Mouse (Mus musculus) neural tube, embryonic 11.5 days (tissue): ENCODE data around the gene Pnpla3. TPM values are rescaled to one million over a fixed set of nuclear protein-coding genes. Genes with fewer than 3 reads are reported as not detected.

Experiments
- ATAC-seq: fragments of 200-750 bp; cut with Nextera tagmentation; 2 replicates; pipeline ENCODE4 v1.8.0; 2017; ENCODE audit warnings: moderate number of reproducible peaks, mild to moderate bottlenecking, moderate TSS enrichment, moderate library complexity; ENCODE audit not compliant: insufficient read depth, low FRiP score, low TSS enrichment
- DNase-seq: peaks from one replicate; pipeline ENCODE4 v3.0.0-alpha.2; 2015; ENCODE audit warnings: low spot score
- H3K27ac ChIP-seq: fragments of 300-500 bp; sonication (generic); 2 replicates; pipeline ENCODE4 v1.5.1; 2014; ENCODE audit warnings: low read depth, mild to moderate bottlenecking, low read length
- H3K27me3 ChIP-seq: fragments of 300-500 bp; sonication (generic); 2 replicates; pipeline ENCODE4 v1.6.1; 2014; ENCODE audit warnings: mild to moderate bottlenecking, low read length, mixed read lengths; ENCODE audit not compliant: control insufficient read depth, insufficient read depth
- H3K36me3 ChIP-seq: fragments of 300-500 bp; sonication (generic); 2 replicates; pipeline ENCODE4 v1.6.1; 2014; ENCODE audit warnings: mild to moderate bottlenecking, low read length, moderate library complexity, mixed read lengths; ENCODE audit not compliant: control insufficient read depth, insufficient read depth
- H3K4me1 ChIP-seq: fragments of 300-500 bp; sonication (generic); 2 replicates; pipeline ENCODE4 v1.6.1; 2014; ENCODE audit warnings: low read length, mixed read lengths; ENCODE audit not compliant: control insufficient read depth, insufficient read depth
- H3K4me2 ChIP-seq: fragments of 300-500 bp; sonication (generic); 2 replicates; pipeline ENCODE4 v1.6.1; 2014; ENCODE audit warnings: low read depth, mild to moderate bottlenecking, moderate library complexity
- H3K4me3 ChIP-seq: fragments of 300-500 bp; sonication (generic); 2 replicates; pipeline ENCODE4 v1.5.1; 2014; ENCODE audit warnings: low read depth, low read length
- H3K9ac ChIP-seq: fragments of 300-500 bp; sonication (generic); 2 replicates; pipeline ENCODE4 v1.6.1; 2014; ENCODE audit warnings: mild to moderate bottlenecking, low read length
- H3K9me3 ChIP-seq: fragments of 300-500 bp; sonication (generic); 2 replicates; pipeline ENCODE4 v1.6.1; 2016; ENCODE audit warnings: low read length; ENCODE audit not compliant: control insufficient read depth
- whole genome bisulfite sequencing: fragments of 180-500 bp; shearing (Covaris S2); extraction: QIAGEN DNeasy Blood & Tissue Kit; methylation state at CpG from one replicate; pipeline ENCODE4 v1.1.7; 2014; 5-methylcytosine and 5-hydroxymethylcytosine counted together
- microRNA-seq: library from miRNA; unstranded; fragments of <30 nt; microRNA quantifications from one replicate; pipeline ENCODE4, GENCODE M21; 2016
- polyA plus RNA-seq: library from polyadenylated mRNA; unstranded; fragments of >200 nt; fragmentation: Nextera tagmentation; extraction: Ambion mirVana; gene quantifications from 2 replicates; pipeline ENCODE4 v1.2.1, GENCODE M21; 2014

Gene Pnpla3
- polyA plus RNA-seq, 1 experiment from 2014 or later, result 0.29 TPM

GRCm38 (mm10) chr15:84231721-84232561 lies 64.3 kb downstream of the Pnpla3 start, which contains the start of gene Parvb:
Gene Parvb, plus strand, starts transcription at chr15:84232043.
- Histone ChIP-seq H3K4me1 (peaks cover 18% of the 10 kb centered on the region), H3K4me3 (peak within 1 kb of the TSS; percentile 46), H3K27ac (peak within 1 kb of the TSS; percentile 60), H3K27me3 (no peaks in the 10 kb centered on the region), H3K4me2 (peak within 1 kb of the TSS; percentile 96), H3K9me3 (no peaks in the 10 kb centered on the region), H3K36me3 (no peaks in the 10 kb centered on the region), H3K9ac (peak within 1 kb of the TSS; percentile 69)
- DNase-seq, result peak; percentile 63
- ATAC-seq, result peak; percentile 36; the same call in 1 of the 2 replicates
- under 1% methylated on average over 52 of the region's 53 CpGs for WGBS

- Histone ChIP-seq H3K4me2 (peak overlapping the region; percentile 96), H3K27me3 (no peaks in the 10 kb centered on the region), H3K4me3 (peak overlapping the region; percentile 46), H3K4me1 (peaks cover 15% of the 10 kb centered on the region), H3K9me3 (no peaks in the 10 kb centered on the region), H3K36me3 (no peaks in the 10 kb centered on the region), H3K27ac (no peak overlapping the region), H3K9ac (peak overlapping the region; percentile 69)
- WGBS, result 14% methylated on average over 7 of the region's 8 CpGs
- ATAC-seq (no peak), DNase-seq (no peak)
These were observed 65.0 kb downstream of the Pnpla3 start for GRCm38 (mm10) chr15:84232609-84233008.

- Histone ChIP-seq H3K27me3 (no peaks in the 10 kb centered on the region), H3K4me1 (peaks cover 28% of the 10 kb centered on the region), H3K36me3 (no peaks in the 10 kb centered on the region), H3K4me2 (no peak overlapping the region), H3K4me3 (no peak overlapping the region), H3K9me3 (no peaks in the 10 kb centered on the region), H3K27ac (no peak overlapping the region), H3K9ac (no peak overlapping the region)
- ATAC-seq (no peak), DNase-seq (no peak)
- 86% methylated on average over 7 of the region's 7 CpGs for WGBS
These were observed 67.4 kb downstream of the Pnpla3 start for GRCm38 (mm10) chr15:84234794-84235581.

GRCm38 (mm10) chr15:84235646-84236045 lies 68.0 kb downstream of the Pnpla3 start:
- no peaks in the 10 kb centered on the region for H3K9me3 ChIP-seq
- peaks cover 28% of the 10 kb centered on the region for H3K4me1 ChIP-seq
- ATAC-seq (no peak), DNase-seq (no peak)
- H3K36me3 ChIP-seq, result no peaks in the 10 kb centered on the region
- H3K27ac ChIP-seq, result no peak overlapping the region
- H3K4me3 ChIP-seq, result no peak overlapping the region
- WGBS, result 50% methylated on average over 7 of the region's 7 CpGs
- H3K9ac ChIP-seq, result no peak overlapping the region
- H3K4me2 ChIP-seq, result no peak overlapping the region
- no peaks in the 10 kb centered on the region for H3K27me3 ChIP-seq

Small RNAs within 50 kb of the gene (microRNA-seq; reads per million reads assigned to microRNA genes)
- not detected for gene Mir6392

Other genes starting within 250 kb of the Pnpla3 start
- 0.35 and 0.41 TPM in 2 replicates for gene Efcab6, start 102.5 kb upstream of the Pnpla3 start, polyA plus RNA-seq
- 16.0 and 18.1 TPM in 2 replicates for gene Sult4a1, start 62.1 kb upstream of the Pnpla3 start, polyA plus RNA-seq
- not detected in 2 replicates for gene Pnpla5, start 44.7 kb upstream of the Pnpla3 start, polyA plus RNA-seq
- 77.0 and 84.9 TPM in 2 replicates for gene Samm50, start 24.4 kb downstream of the Pnpla3 start, polyA plus RNA-seq
- 10.4 and 12.1 TPM in 2 replicates for gene Parvb, start 64.2 kb downstream of the Pnpla3 start, polyA plus RNA-seq
- gene Parvg, start 156.2 kb downstream of the Pnpla3 start, polyA plus RNA-seq, result 0.53 and 0.78 TPM in 2 replicates